Mouse (Mus musculus) limb, embryonic 13.5 days (tissue): ENCODE results near the gene Ccdc88c. TPM values are rescaled to one million over a fixed set of nuclear protein-coding genes. Genes with fewer than 3 reads are reported as not detected.

ENCODE experiments used
- ATAC-seq: fragments of 200-750 bp; cut with Nextera tagmentation; 2 replicates; pipeline ENCODE4 v1.8.0; 2017; ENCODE audit warnings: low read depth, moderate number of reproducible peaks, moderate TSS enrichment; ENCODE audit not compliant: low FRiP score
- H3K27ac ChIP-seq: fragments of 300-500 bp; sonication (generic); 2 replicates; pipeline ENCODE4 v1.5.1; 2015; ENCODE audit warnings: inconsistent platforms, mild to moderate bottlenecking, moderate library complexity
- H3K27me3 ChIP-seq: fragments of 300-500 bp; sonication (generic); 2 replicates; pipeline ENCODE4 v1.6.1; 2015; ENCODE audit warnings: mild to moderate bottlenecking, inconsistent platforms
- H3K36me3 ChIP-seq: fragments of 300-500 bp; sonication (generic); 2 replicates; pipeline ENCODE4 v1.6.1; 2015; ENCODE audit warnings: inconsistent platforms, mild to moderate bottlenecking, moderate library complexity
- H3K4me1 ChIP-seq: fragments of 300-500 bp; sonication (generic); 2 replicates; pipeline ENCODE4 v1.6.1; 2015; ENCODE audit warnings: inconsistent platforms
- H3K4me2 ChIP-seq: fragments of 300-500 bp; sonication (generic); replicated peaks from 2 replicates; pipeline ENCODE4 v1.6.1; 2015; ENCODE audit warnings: inconsistent platforms, mild to moderate bottlenecking, moderate library complexity
- H3K4me3 ChIP-seq: fragments of 300-500 bp; sonication (generic); 2 replicates; pipeline ENCODE4 v1.5.1; 2015; ENCODE audit warnings: moderate library complexity, mild to moderate bottlenecking, inconsistent platforms
- H3K9ac ChIP-seq: fragments of 300-500 bp; sonication (generic); 2 replicates; pipeline ENCODE4 v1.6.1; 2015; ENCODE audit warnings: mild to moderate bottlenecking, inconsistent platforms
- H3K9me3 ChIP-seq: fragments of 300-500 bp; sonication (generic); 2 replicates; pipeline ENCODE4 v1.6.1; 2016; ENCODE audit warnings: inconsistent platforms
- WGBS: fragments of 180-500 bp; shearing (Covaris S2); methylation state at CpG from one replicate; pipeline ENCODE4 v1.1.7; 2015; 5-methylcytosine and 5-hydroxymethylcytosine counted together
- polyA plus RNA-seq: library from polyadenylated mRNA; unstranded; fragments of >200 nt; fragmentation: Nextera tagmentation; extraction: Ambion mirVana; gene quantifications from 2 replicates; pipeline ENCODE4 v1.2.1, GENCODE M21; 2015

Gene Ccdc88c
- polyA plus RNA-seq, 1 experiment from 2014 or later: 3.7 TPM

DNA sequence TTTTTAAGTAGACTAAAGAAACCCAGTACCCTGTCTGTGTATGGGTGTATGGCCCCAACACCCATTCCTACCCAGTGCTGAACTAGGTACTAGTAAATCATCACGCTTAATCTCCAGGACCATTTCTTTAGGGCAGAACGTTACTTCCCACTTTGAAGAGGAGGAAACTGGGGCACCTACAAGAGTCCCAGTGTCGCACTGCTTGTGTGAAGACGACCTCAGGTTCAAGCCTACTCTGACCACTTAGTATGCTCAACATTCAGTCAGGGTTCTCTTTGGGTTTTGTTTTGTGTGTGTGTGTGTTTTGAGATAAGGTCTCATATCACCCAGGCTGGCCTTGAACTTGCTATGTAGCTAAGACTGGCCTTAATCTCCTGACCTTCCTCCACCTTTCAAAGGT lies 2.8 kb downstream of the Ccdc88c start:
- no peak for ATAC-seq
- Histone ChIP-seq H3K4me2 (no peak overlapping the region; the same call in 1 of the 2 replicates), H3K27me3 (peaks cover 33% of the 10 kb centered on the region), H3K9me3 (no peaks in the 10 kb centered on the region), H3K36me3 (no peaks in the 10 kb centered on the region; the same call in 1 of the 2 replicates), H3K4me1 (peaks cover 22% of the 10 kb centered on the region), H3K9ac (no peak overlapping the region), H3K27ac (no peak overlapping the region), H3K4me3 (no peak overlapping the region)
- WGBS: 86% methylated on average over 4 of the region's 4 CpGs

DNA sequence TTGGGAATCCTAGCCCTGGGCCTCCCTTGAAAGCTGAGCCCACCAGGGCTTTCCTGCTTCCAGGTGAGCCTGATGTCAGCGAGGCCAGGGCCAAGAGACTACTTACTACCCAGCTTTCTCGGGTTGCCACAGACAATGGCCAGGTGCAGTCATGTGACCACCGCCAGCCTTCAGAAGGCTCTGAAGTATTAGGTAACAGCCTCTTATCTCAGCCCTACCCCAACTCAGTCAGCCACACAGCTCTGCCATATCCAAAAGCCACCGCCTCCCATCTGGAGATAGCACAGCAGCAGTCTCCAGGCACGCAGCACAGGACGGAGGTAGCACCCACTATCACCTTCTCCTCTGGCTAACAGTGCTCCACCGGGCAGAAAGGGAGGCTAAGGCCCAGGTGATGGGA lies 3.5 kb downstream of the Ccdc88c start:
- no peak overlapping the region for H3K9ac ChIP-seq
- no peak overlapping the region for H3K4me3 ChIP-seq
- ATAC-seq: no peak
- H3K27me3 ChIP-seq: peaks cover 33% of the 10 kb centered on the region
- WGBS: 59% methylated on average over 7 of the region's 7 CpGs
- H3K9me3 ChIP-seq: no peaks in the 10 kb centered on the region
- H3K27ac ChIP-seq: no peak overlapping the region
- H3K36me3 ChIP-seq: no peaks in the 10 kb centered on the region; the same call in 1 of the 2 replicates
- no peak overlapping the region for H3K4me2 ChIP-seq
- H3K4me1 ChIP-seq: peaks cover 22% of the 10 kb centered on the region

GRCm38 (mm10) chr12:101024824-101025223 lies 4.0 kb downstream of the Ccdc88c start:
- WGBS: 57% methylated on average over 8 of the region's 8 CpGs

GRCm38 (mm10) chr12:101023143-101023542 lies 5.7 kb downstream of the Ccdc88c start:
- Histone ChIP-seq H3K4me1 (peaks cover 22% of the 10 kb centered on the region), H3K4me3 (no peak overlapping the region), H3K4me2 (no peak overlapping the region), H3K36me3 (no peaks in the 10 kb centered on the region; the same call in 1 of the 2 replicates), H3K9me3 (no peaks in the 10 kb centered on the region), H3K27ac (no peak overlapping the region), H3K27me3 (peaks cover 27% of the 10 kb centered on the region), H3K9ac (no peak overlapping the region)
- ATAC-seq: no peak
- WGBS: 85% methylated on average over 11 of the region's 11 CpGs

More at GRCm38 (mm10) chr12:101024824-101025223, 4.0 kb downstream of the Ccdc88c start:
- ATAC-seq: no peak
- no peaks in the 10 kb centered on the region for H3K9me3 ChIP-seq
- H3K27ac ChIP-seq: no peak overlapping the region
- peaks cover 33% of the 10 kb centered on the region for H3K27me3 ChIP-seq
- no peaks in the 10 kb centered on the region; the same call in 1 of the 2 replicates for H3K36me3 ChIP-seq
- H3K4me3 ChIP-seq: no peak overlapping the region
- H3K4me1 ChIP-seq: peaks cover 22% of the 10 kb centered on the region
- H3K4me2 ChIP-seq: no peak overlapping the region
- H3K9ac ChIP-seq: no peak overlapping the region

GRCm38 (mm10) chr12:101022353-101022752 lies 6.5 kb downstream of the Ccdc88c start:
- Histone ChIP-seq H3K4me2 (no peak overlapping the region), H3K4me3 (no peak overlapping the region), H3K4me1 (peaks cover 21% of the 10 kb centered on the region), H3K36me3 (no peaks in the 10 kb centered on the region; the same call in 1 of the 2 replicates), H3K9ac (no peak overlapping the region), H3K27ac (no peak overlapping the region), H3K27me3 (peaks cover 20% of the 10 kb centered on the region), H3K9me3 (no peaks in the 10 kb centered on the region)
- no peak for ATAC-seq
- WGBS: 91% methylated on average over 8 of the region's 8 CpGs

DNA sequence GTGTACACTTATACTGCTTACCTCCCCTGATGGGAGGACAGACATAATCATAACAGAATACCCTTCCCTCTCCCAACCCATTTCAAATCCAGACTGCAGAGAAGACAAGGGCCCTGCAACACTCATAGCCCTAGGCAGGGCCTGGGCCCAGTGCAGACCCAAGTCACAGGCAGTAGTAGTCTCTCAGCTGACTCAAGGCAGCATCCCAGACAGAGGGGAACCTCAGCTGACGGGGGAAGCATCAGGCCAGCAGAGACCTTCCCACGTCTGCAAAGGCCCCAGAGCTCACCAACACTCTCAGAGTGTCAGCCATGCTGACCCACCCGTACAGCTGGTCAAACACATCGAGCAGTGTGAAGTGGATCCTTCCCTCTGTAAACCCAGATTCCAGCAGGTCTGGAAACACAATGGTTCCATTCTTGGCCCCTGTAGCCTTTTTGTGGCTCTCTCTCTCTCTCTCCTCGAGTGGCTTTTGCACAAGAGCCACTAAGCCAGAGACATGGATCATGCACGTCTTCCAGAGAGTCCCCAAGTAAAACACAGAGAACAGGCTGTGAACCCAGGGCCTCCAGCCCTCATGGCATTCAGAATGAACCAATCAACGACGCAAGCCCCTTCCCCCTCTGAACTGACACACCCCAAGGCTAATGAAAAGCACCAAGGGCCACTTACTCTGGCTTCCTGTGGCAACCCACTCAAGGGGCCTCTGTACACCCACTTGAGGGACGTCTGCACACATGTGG lies 7.2 kb downstream of the Ccdc88c start:
- Histone ChIP-seq H3K9ac (no peak overlapping the region), H3K27me3 (peaks cover 13% of the 10 kb centered on the region), H3K36me3 (no peaks in the 10 kb centered on the region; the same call in 1 of the 2 replicates), H3K4me1 (peaks cover 14% of the 10 kb centered on the region), H3K9me3 (no peaks in the 10 kb centered on the region), H3K4me2 (no peak overlapping the region), H3K4me3 (no peak overlapping the region), H3K27ac (no peak overlapping the region)
- WGBS: 73% methylated on average over 9 of the region's 9 CpGs
- ATAC-seq: no peak

GRCm38 (mm10) chr12:101020210-101021015 lies 8.4 kb downstream of the Ccdc88c start:
- H3K4me3 ChIP-seq: no peak overlapping the region
- H3K36me3 ChIP-seq: no peaks in the 10 kb centered on the region; the same call in 1 of the 2 replicates
- no peak overlapping the region; the same call in 1 of the 2 replicates for H3K27ac ChIP-seq
- no peaks in the 10 kb centered on the region for H3K9me3 ChIP-seq
- H3K27me3 ChIP-seq: peaks cover under 1% of the 10 kb centered on the region; the same call in 1 of the 2 replicates
- ATAC-seq: no peak
- no peak overlapping the region for H3K4me2 ChIP-seq
- no peak overlapping the region for H3K9ac ChIP-seq
- H3K4me1 ChIP-seq: peaks cover 20% of the 10 kb centered on the region
- 80% methylated on average over 15 of the region's 15 CpGs for WGBS

GRCm38 (mm10) chr12:101019443-101019842 lies 9.4 kb downstream of the Ccdc88c start:
- ATAC-seq: no peak
- Histone ChIP-seq H3K9ac (no peak overlapping the region), H3K27me3 (no peaks in the 10 kb centered on the region)

DNA sequence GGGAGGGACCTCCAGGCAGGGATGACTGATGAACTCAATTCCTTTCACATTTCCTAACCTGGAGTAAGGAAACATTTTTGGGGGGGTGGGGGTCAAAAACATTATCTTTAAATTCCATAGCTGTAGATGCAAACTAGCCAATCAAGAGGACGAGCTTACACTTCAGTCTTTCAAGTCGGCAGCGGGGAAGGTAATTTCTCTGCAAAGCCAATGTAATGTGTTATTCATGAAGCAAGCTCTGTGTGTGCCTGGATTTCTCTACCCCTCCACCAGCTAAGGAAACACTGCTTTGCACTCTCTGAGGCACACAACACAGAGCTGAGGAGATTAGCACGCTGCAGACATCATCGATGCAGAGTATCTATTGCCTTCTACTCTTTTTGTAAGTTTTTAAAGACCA lies 9.8 kb downstream of the Ccdc88c start:
- H3K4me3 ChIP-seq: no peak overlapping the region
- H3K9me3 ChIP-seq: no peaks in the 10 kb centered on the region
- H3K4me2 ChIP-seq: no peak overlapping the region
- H3K4me1 ChIP-seq: peaks cover 33% of the 10 kb centered on the region
- no peaks in the 10 kb centered on the region for H3K27me3 ChIP-seq
- no peak overlapping the region for H3K9ac ChIP-seq
- H3K36me3 ChIP-seq: no peaks in the 10 kb centered on the region; the same call in 1 of the 2 replicates
- ATAC-seq: no peak
- no peak overlapping the region for H3K27ac ChIP-seq
- WGBS: 75% methylated on average over 5 of the region's 5 CpGs

More at GRCm38 (mm10) chr12:101019443-101019842, 9.4 kb downstream of the Ccdc88c start:
- H3K4me3 ChIP-seq: no peak overlapping the region
- H3K4me1 ChIP-seq: peaks cover 29% of the 10 kb centered on the region
- no peaks in the 10 kb centered on the region; the same call in 1 of the 2 replicates for H3K36me3 ChIP-seq
- no peaks in the 10 kb centered on the region for H3K9me3 ChIP-seq
- H3K27ac ChIP-seq: no peak overlapping the region
- 84% methylated on average over 7 of the region's 7 CpGs for WGBS
- H3K4me2 ChIP-seq: no peak overlapping the region

- no peaks in the 10 kb centered on the region for H3K27me3 ChIP-seq
- peak overlapping the region; percentile 5 for H3K4me2 ChIP-seq
- no peaks in the 10 kb centered on the region for H3K9me3 ChIP-seq
- no peaks in the 10 kb centered on the region; the same call in 1 of the 2 replicates for H3K36me3 ChIP-seq
- 25% methylated on average over 6 of the region's 6 CpGs for WGBS
- no peak overlapping the region for H3K4me3 ChIP-seq
- peak overlapping the region; percentile 23; the same call in 1 of the 2 replicates for H3K27ac ChIP-seq
- peaks cover 42% of the 10 kb centered on the region for H3K4me1 ChIP-seq
- ATAC-seq: no peak
- no peak overlapping the region; the same call in 1 of the 2 replicates for H3K9ac ChIP-seq
Observed at GRCm38 (mm10) chr12:101017971-101018371, 10.9 kb downstream of the Ccdc88c start.

DNA sequence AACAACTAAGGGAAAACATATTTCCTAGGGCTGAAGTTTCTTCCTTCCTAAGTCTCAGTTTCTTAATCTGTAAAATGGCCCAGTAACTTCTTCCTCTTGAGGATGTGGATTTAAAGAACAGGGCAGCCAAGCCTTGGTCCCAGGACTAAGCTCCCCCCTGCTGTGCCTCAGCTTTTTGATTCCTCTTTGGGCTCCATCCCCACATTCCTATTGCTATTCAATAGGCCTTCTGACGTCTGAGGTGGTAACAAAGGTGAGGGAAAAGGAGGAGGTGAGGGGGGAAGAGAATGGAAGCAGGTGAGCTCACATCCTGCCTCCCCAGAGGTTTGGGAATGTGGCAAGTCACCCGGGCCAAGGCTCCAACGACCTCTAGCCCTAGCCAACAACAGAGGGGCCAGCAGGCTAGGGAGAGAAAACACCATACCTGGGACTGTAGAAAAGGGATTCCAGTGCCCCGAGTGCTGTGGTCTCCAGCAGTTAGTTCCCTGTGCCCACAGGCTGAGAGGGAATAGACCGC lies 12.4 kb downstream of the Ccdc88c start:
- H3K27me3 ChIP-seq: peaks cover 11% of the 10 kb centered on the region
- 37% methylated on average over 5 of the region's 5 CpGs for WGBS
- H3K4me3 ChIP-seq: no peak overlapping the region
- no peak overlapping the region for H3K4me2 ChIP-seq
- peaks cover 54% of the 10 kb centered on the region for H3K4me1 ChIP-seq
- H3K36me3 ChIP-seq: no peaks in the 10 kb centered on the region; the same call in 1 of the 2 replicates
- no peak overlapping the region for H3K9ac ChIP-seq
- H3K9me3 ChIP-seq: no peaks in the 10 kb centered on the region
- no peak overlapping the region; the same call in 1 of the 2 replicates for H3K27ac ChIP-seq
- ATAC-seq: no peak

GRCm38 (mm10) chr12:101015926-101016325 lies 12.9 kb downstream of the Ccdc88c start:
- 49% methylated on average over 4 of the region's 4 CpGs for WGBS
- no peak for ATAC-seq
- no peaks in the 10 kb centered on the region for H3K36me3 ChIP-seq

More at GRCm38 (mm10) chr12:101015926-101016325, 12.9 kb downstream of the Ccdc88c start:
- Histone ChIP-seq H3K9me3 (no peaks in the 10 kb centered on the region), H3K9ac (no peak overlapping the region), H3K4me2 (no peak overlapping the region), H3K4me3 (no peak overlapping the region), H3K27ac (no peak overlapping the region), H3K4me1 (peaks cover 54% of the 10 kb centered on the region), H3K27me3 (peaks cover 15% of the 10 kb centered on the region)
